Mouse (Mus musculus) gastrocnemius, adult 2 months (tissue): ENCODE results near the gene AI854703. TPM values are rescaled to one million over a fixed set of nuclear protein-coding genes. Genes with fewer than 3 reads are reported as not detected.

Experiments used
- DNase-seq: peaks from one replicate; pipeline ENCODE4 v3.0.0; 2022
- H3K27ac ChIP-seq: fragments of 200-600 bp; 2 replicates; pipeline ENCODE4 v1.8.1; 2022; ENCODE audit warnings: mild to moderate bottlenecking
- H3K4me3 ChIP-seq: fragments of 200-600 bp; 2 replicates; pipeline ENCODE4 v1.8.1; 2022; ENCODE audit warnings: mild to moderate bottlenecking, moderate library complexity
- CTCF ChIP-seq: fragments of 200-600 bp; IDR thresholded peaks from 2 replicates; pipeline ENCODE4 v1.8.1; 2022; ENCODE audit warnings: antibody characterized with exemption, mild to moderate bottlenecking, moderate library complexity
- intact Hi-C: fragments of 180-260 bp; cut with DNase I; formaldehyde crosslinking; loops from one replicate; pipeline ENCODE4 v1.15.1; 2025
- total RNA-seq, 2 experiments: library from RNA; stranded (reverse); gene quantifications; 2 replicates each; pipeline ENCODE4 v1.2.3; 2021

AI854703 gene
- total RNA-seq, 2 experiments from 2014 or later, result 0.38 to 0.50 TPM

DNA sequence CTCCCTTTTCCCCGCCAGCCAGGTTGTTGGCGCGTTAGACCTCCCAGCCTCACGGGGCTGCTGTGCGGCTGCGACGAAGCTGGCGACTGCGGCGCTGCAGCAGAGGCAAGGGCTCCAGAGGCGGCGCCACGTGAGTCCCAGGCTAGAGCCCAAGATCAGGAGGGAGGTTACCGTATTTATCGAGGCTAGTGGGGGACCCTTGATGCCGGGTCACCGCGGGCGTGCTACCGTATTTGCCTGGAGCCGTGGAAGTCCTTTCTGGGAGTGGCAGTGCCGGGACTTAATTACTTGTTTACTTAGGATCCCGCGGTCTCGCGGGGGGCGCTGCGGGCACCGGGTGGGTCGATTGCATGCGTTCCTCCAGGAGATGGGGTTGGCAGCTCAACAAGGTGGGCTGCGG, 420 bp downstream of the AI854703 start:
- intact Hi-C loops, result no loop called here
- Histone ChIP-seq H3K27ac (peak overlapping the region; percentile 70), H3K4me3 (peak overlapping the region; percentile 81)
- TF ChIP-seq CTCF, result peak; percentile 29
- peak; percentile 76 for DNase-seq

- no peak for DNase-seq
- intact Hi-C loops, result no loop called here
- no peak for TF ChIP-seq CTCF
- peak overlapping the region; percentile 81 for H3K4me3 ChIP-seq
- H3K27ac ChIP-seq, result peak overlapping the region; percentile 70
Measured at GRCm38 (mm10) chr6:48627511-48627924, 954 bp downstream of the AI854703 start.

GRCm38 (mm10) chr6:48628377-48628776, 1.8 kb downstream of the AI854703 start:
- H3K27ac ChIP-seq, result no peak overlapping the region
- TF ChIP-seq CTCF, result no peak
- intact Hi-C loops, result no loop called here
- DNase-seq, result no peak
- no peak overlapping the region for H3K4me3 ChIP-seq

- TF ChIP-seq CTCF, result no peak
- peak; percentile 40 for DNase-seq
- Histone ChIP-seq H3K4me3 (peak overlapping the region; percentile 71), H3K27ac (peak overlapping the region; percentile 35; the same call in 1 of the 2 replicates)
- intact Hi-C loops, result no loop called here
Measured at GRCm38 (mm10) chr6:48628808-48629660, 2.5 kb downstream of the AI854703 start.

- peak overlapping the region; percentile 35; the same call in 1 of the 2 replicates for H3K27ac ChIP-seq
- H3K4me3 ChIP-seq, result peak overlapping the region; percentile 71
- intact Hi-C loops, result no loop called here
- TF ChIP-seq CTCF, result no peak
- no peak for DNase-seq
Measured at GRCm38 (mm10) chr6:48629661-48630034, 3.1 kb downstream of the AI854703 start.

DNA sequence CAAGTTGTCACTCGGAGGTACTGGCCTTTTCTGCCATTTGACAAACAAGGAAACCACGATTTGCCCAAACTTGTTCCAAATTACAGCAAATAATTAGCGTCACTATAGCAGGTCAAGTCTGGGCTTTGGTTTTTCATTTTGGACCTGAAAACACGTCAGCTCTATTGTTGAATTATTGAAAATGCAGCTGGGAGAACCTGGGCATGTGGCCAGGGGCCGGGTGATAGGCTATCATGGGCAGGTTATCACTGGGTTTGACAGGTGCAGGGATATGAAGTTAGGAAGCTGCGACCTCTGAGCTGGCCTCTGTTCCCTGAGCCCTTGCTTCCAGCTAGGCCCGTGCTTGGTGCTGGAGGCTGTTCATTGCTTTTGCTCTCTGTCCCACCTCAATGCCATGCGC, 4.3 kb downstream of the AI854703 start:
- DNase-seq, result no peak
- no peak for TF ChIP-seq CTCF
- Histone ChIP-seq H3K4me3 (no peak overlapping the region), H3K27ac (no peak overlapping the region)
- intact Hi-C loops, result no loop called here

DNA sequence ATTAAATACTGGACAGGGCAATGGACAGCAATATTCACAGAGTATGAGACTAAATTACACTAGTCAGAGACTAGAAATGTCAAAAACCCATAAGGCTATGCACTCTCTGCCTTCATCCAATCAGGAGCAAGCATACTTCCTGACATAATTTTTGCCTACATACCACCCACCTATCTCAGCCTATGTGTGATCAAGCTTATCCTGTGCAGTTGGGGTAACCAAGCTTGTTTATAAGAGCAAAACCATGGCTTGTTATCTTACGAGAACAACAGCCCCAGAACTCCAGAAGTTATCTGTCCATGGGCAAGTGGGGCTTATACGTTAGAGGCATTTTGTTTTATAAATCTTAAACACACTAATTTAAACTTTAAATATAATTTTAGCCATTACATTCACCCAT, 8.5 kb downstream of the AI854703 start:
- intact Hi-C loops, result no loop called here
- H3K27ac ChIP-seq, result no peak overlapping the region
- no peak for TF ChIP-seq CTCF

DNA sequence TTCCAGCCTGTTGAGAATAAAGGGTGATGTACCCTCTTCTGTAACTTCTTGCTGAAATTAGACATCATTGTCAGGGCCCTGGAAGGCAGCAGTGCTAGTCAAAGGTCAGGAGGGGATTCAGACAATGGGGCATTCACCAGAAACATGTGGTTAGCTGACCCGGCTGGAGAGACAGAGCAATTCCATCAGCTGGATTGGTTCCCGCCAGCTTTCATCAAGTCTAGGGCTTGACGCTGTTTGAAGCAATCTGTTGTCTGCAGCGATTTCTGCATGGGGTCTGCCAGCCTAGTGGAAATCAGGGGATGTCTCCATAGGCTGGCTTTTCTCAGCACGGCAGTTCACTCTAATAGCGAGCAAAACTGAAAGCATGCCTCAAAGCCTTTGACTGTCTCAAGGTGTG, 10.0 kb downstream of the AI854703 start:
- Histone ChIP-seq H3K4me3 (no peak overlapping the region), H3K27ac (no peak overlapping the region)
- DNase-seq, result no peak
- no peak for TF ChIP-seq CTCF
- intact Hi-C loops, result no loop called here

More for the DNA sequence above, 8.5 kb downstream of the AI854703 start:
- DNase-seq, result no peak
- H3K4me3 ChIP-seq, result no peak overlapping the region

DNA sequence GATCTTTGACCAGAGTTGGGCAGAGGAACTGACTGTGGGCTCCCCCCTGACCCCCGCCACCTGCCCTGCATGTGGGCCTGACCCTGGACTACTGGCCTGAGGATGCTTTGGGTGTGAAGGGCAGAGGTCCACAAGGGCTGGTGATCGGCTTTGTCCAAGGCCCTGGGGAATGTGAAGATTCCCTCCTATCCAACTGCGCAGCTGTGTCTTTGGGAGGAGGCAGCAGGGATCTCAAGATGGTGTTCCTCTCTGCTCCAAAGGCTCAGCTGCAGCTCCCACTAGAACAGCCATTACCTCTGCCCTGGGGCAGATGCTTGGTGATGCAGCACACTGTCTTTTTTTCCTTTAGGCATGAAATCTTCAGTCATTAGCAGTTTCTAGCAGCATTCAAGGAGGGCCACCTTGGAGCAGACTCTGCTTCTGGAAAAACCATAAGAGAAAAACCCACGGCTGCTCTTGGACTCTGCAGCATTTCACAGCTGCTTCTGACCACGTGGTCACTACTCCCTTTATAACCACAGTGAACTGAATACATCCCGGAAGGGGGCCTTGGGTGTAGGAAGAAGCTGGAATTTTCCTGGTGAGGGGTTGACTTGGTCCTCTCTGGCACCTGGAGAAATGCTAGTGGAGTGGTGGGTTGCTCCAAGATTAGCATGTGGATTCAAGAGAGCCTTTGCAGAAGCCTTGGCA, 11.4 kb downstream of the AI854703 start:
- intact Hi-C loops, result no loop called here
- TF ChIP-seq CTCF, result no peak
- no peak for DNase-seq
- Histone ChIP-seq H3K4me3 (no peak overlapping the region), H3K27ac (no peak overlapping the region)

- no peak overlapping the region for H3K4me3 ChIP-seq
- no peak for TF ChIP-seq CTCF
- no peak overlapping the region for H3K27ac ChIP-seq
- intact Hi-C loops, result no loop called here
- DNase-seq, result no peak
Measured at GRCm38 (mm10) chr6:48638553-48638952, 12.0 kb downstream of the AI854703 start.

- no peak for TF ChIP-seq CTCF
- Histone ChIP-seq H3K4me3 (no peak overlapping the region), H3K27ac (no peak overlapping the region)
- no peak for DNase-seq
- intact Hi-C loops, result no loop called here
Measured at GRCm38 (mm10) chr6:48641391-48641790, 14.8 kb downstream of the AI854703 start.

GRCm38 (mm10) chr6:48642764-48643292, 16.3 kb downstream of the AI854703 start:
- H3K27ac ChIP-seq, result no peak overlapping the region
- H3K4me3 ChIP-seq, result no peak overlapping the region
- TF ChIP-seq CTCF, result peak; percentile 75
- DNase-seq, result no peak
- intact Hi-C loops, result loop anchor here (2.0 kb wide), 2 partner anchors 60 to 102 kb away; no protein-coding TSS in a partner anchor

GRCm38 (mm10) chr6:48645660-48646308, 19.2 kb downstream of the AI854703 start:
- H3K4me3 ChIP-seq, result peak overlapping the region; percentile 40
- DNase-seq, result peak; percentile 78
- TF ChIP-seq CTCF, result peak; percentile 97; the same call in 1 of the 2 replicates
- intact Hi-C loops, result loop anchor here (1.0 to 2.0 kb wide), 2 partner anchors 127 to 467 kb away; no protein-coding TSS in a partner anchor
- H3K27ac ChIP-seq, result peak overlapping the region; percentile 57; the same call in 1 of the 2 replicates
